16 mouse cellular contexts compared by ENCODE assay signal in the genomic region with DNA sequence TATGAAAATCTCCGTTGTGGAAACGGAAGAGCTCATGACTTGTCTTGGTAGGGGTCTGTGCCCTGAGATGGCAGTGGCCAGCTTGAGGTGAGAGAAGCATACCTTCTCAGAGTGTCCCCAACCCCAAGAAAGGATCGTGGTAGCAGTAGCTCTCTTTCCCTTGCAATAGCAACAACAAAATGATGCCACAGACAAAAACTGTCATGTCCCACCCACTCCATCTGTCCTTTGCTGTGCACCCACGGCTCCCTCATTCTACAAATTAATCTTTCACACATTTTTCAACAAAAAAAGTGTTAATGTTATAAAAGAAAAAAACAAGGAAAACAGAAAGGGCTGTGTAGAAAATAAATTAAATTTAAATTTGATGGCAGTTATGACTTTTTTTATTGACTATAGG.
"Had no signal": no experiment of that assay in that cellular context is flagged by ENCODE, and none has a peak within 500 bp of the region (broad histone marks: within the 10 kb centered on the region; RNA-seq: fewer than 3 reads in every experiment).

No protein-coding gene starts in this region.

- H3K27ac ChIP-seq: kidney, postnatal 0 days; limb, embryonic 10.5 days; limb, embryonic 13.5 days; liver, embryonic 12.5 days; liver, embryonic 15.5 days; lung, embryonic 15.5 days had no signal

- ATAC-seq: liver, embryonic 12.5 days had no signal

- DNase-seq: kidney, adult 2 months; kidney, postnatal 25 days; liver; lung, adult 18-20 months; lung, postnatal 10 days; lung, postnatal 4 days; midbrain, embryonic 14.5 days; thymus, adult 18-20 months; thymus, postnatal 36 days had no signal

- H3K4me1 ChIP-seq: limb, embryonic 10.5 days; limb, embryonic 13.5 days; liver, embryonic 12.5 days; liver, embryonic 15.5 days; lung, embryonic 15.5 days had no signal

- H3K4me2 ChIP-seq: limb, embryonic 13.5 days; liver, embryonic 12.5 days; liver, embryonic 15.5 days; lung, embryonic 15.5 days; midbrain, embryonic 11.5 days had no signal

- H3K4me3 ChIP-seq: limb, embryonic 10.5 days; limb, embryonic 13.5 days; liver, embryonic 12.5 days; liver, embryonic 15.5 days; lung, embryonic 15.5 days had no signal

- H3K36me3 ChIP-seq: limb, embryonic 10.5 days; limb, embryonic 13.5 days; liver, embryonic 12.5 days; liver, embryonic 15.5 days; lung, embryonic 15.5 days had no signal

- H3K27me3 ChIP-seq: limb, embryonic 13.5 days; liver, embryonic 12.5 days; liver, embryonic 15.5 days; lung, embryonic 15.5 days had no signal

- H3K9ac ChIP-seq: limb, embryonic 13.5 days; liver, embryonic 12.5 days; liver, embryonic 15.5 days; lung, embryonic 15.5 days had no signal

- H3K9me3 ChIP-seq: limb, embryonic 10.5 days; limb, embryonic 13.5 days; liver, embryonic 12.5 days; liver, embryonic 15.5 days; lung, embryonic 15.5 days had no signal
